Comparison of ENCODE assay signal across 8 mouse cellular contexts in the genomic region with DNA sequence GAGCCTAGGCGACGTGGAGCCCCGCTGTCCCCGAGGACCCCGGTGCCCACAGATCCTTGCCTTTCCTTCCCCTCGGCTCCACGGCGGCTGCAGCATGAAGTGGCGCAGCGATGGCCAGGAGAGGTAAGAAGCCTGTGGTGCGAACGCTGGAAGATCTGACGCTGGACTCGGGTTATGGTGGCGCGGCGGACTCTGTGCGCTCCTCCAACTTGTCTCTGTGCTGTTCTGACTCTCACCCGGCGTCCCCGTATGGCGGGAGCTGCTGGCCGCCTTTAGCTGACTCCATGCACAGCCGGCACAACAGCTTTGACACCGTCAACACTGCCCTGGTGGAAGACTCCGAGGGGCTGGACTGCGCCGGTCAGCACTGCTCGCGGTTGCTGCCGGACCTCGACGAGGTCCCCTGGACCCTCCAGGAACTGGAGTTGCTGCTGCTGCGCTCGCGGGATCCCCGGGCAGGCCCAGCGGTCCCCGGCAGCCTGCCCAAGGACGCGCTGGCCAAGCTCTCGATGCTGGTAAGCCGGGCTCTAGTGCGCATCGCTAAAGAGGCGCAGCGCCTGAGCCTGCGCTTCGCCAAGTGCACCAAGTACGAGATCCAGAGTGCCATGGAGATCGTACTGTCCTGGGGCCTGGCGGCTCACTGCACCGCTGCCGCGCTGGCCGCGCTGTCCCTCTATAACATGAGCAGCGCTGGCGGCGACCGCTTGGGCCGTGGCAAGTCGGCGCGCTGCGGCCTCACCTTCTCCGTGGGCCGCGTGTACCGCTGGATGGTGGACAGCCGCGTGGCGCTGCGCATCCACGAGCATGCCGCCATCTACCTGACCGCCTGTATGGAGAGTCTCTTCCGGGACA. TPM values are rescaled to one million over a fixed set of nuclear protein-coding genes. Genes with fewer than 3 reads are reported as not detected.
DNase-seq lines count a peak whose midpoint lies in the region; ATAC-seq and TF ChIP-seq lines count a peak whose summit lies in the region.

No protein-coding gene starts in this region.

- H3K79me2 ChIP-seq in C2C12 (ENCODE audit: control insufficient read depth, insufficient read depth) (no peaks in the 10 kb centered on the region), myocyte (ENCODE audit: control insufficient read depth, insufficient read depth) (no peaks in the 10 kb centered on the region)
- H3K79me2 ChIP-seq in heart, adult 2 months (replicated peaks; ENCODE audit: control insufficient read depth, insufficient read depth, low read length), result no peaks in the 10 kb centered on the region

- peak; percentile 46 for ATAC-seq in embryonic facial prominence, embryonic 11.5 days (replicated peaks; ENCODE audit: insufficient number of reproducible peaks, low FRiP score, low TSS enrichment, low read depth)
- no peak for ATAC-seq in limb, embryonic 15.5 days (ENCODE audit: insufficient number of reproducible peaks, low FRiP score, low TSS enrichment, low read depth)

- TF ChIP-seq CTCF in C2C12 (IDR thresholded peaks at IDR 0.05; ENCODE audit: control insufficient read depth, insufficient read depth, insufficient read length), result no peak
- TF ChIP-seq CTCF in heart, adult 2 months (IDR thresholded peaks at IDR 0.05), result no peak

- H3K9me3 ChIP-seq in embryonic facial prominence, embryonic 11.5 days (replicated peaks; ENCODE audit: control insufficient read depth, low read length), result no peaks in the 10 kb centered on the region
- no peaks in the 10 kb centered on the region for H3K9me3 ChIP-seq in limb, embryonic 15.5 days

- peak overlapping the region; percentile 32 for H3K4me3 ChIP-seq in C2C12 (ENCODE audit: insufficient read depth, poor library complexity, severe bottlenecking)
- H3K4me3 ChIP-seq in embryonic facial prominence, embryonic 11.5 days (ENCODE audit: low read depth, low read length), result peak overlapping the region; percentile 62
- peak overlapping the region; percentile 69 for H3K4me3 ChIP-seq in heart, adult 2 months
- peak overlapping the region; percentile 69 for H3K4me3 ChIP-seq in limb, embryonic 15.5 days
- H3K4me3 ChIP-seq in myocyte, result peak overlapping the region; percentile 42

- under 1% methylated on average over 78 of the region's 78 CpGs for WGBS in embryonic facial prominence, embryonic 11.5 days
- WGBS in heart, adult 2 months, result under 1% methylated on average over 78 of the region's 78 CpGs
- WGBS in limb, embryonic 15.5 days, result under 1% methylated on average over 78 of the region's 78 CpGs

- no peaks in the 10 kb centered on the region for H3K36me3 ChIP-seq in C2C12 (ENCODE audit: control insufficient read depth, insufficient read depth)
- no peaks in the 10 kb centered on the region for H3K36me3 ChIP-seq in embryonic facial prominence, embryonic 11.5 days (replicated peaks; ENCODE audit: control insufficient read depth, insufficient read depth, low read depth, low read length)
- H3K36me3 ChIP-seq in heart, adult 2 months (ENCODE audit: control insufficient read depth, insufficient read depth, low read length), result no peaks in the 10 kb centered on the region
- no peaks in the 10 kb centered on the region for H3K36me3 ChIP-seq in limb, embryonic 15.5 days
- H3K36me3 ChIP-seq in myocyte (ENCODE audit: control insufficient read depth, insufficient read depth), result no peaks in the 10 kb centered on the region

- TF ChIP-seq POLR2A in heart, adult 2 months (IDR thresholded peaks at IDR 0.05; ENCODE audit: insufficient read depth, low read depth, low read length), result no peak
- TF ChIP-seq POLR2A in myocyte (IDR thresholded peaks at IDR 0.05; ENCODE audit: insufficient read length, low read depth), result peak; percentile 3

- H3K27me3 ChIP-seq in C2C12 (ENCODE audit: control insufficient read depth, insufficient read depth, insufficient read length) (no peaks in the 10 kb centered on the region), myocyte (ENCODE audit: control insufficient read depth, insufficient read depth, insufficient read length) (no peaks in the 10 kb centered on the region)
- H3K27me3 ChIP-seq in embryonic facial prominence, embryonic 11.5 days (ENCODE audit: control insufficient read depth, insufficient read depth, low read length), result no peaks in the 10 kb centered on the region; the same call in 1 of the 2 replicates
- H3K27me3 ChIP-seq in heart, adult 2 months (ENCODE audit: control insufficient read depth, insufficient read depth, low read length), result peaks cover 2% of the 10 kb centered on the region; the same call in 1 of the 2 replicates
- no peaks in the 10 kb centered on the region for H3K27me3 ChIP-seq in limb, embryonic 15.5 days

- TF ChIP-seq EP300 in heart, adult 2 months (IDR thresholded peaks at IDR 0.05; ENCODE audit: insufficient read depth, low read depth, low read length), result no peak

- intact Hi-C loops in heart, adult 2 months (cut with DNase I), result loop anchor here (2.0 to 10.0 kb wide), 2 partner anchors 205 to 237 kb away; no protein-coding TSS in a partner anchor

- no peak overlapping the region for H3K27ac ChIP-seq in embryonic facial prominence, embryonic 11.5 days (replicated peaks; ENCODE audit: low read depth, low read length)
- no peak overlapping the region; the same call in 1 of the 2 replicates for H3K27ac ChIP-seq in heart, adult 2 months
- peak overlapping the region; percentile 84 for H3K27ac ChIP-seq in limb, embryonic 15.5 days

- peaks cover 2% of the 10 kb centered on the region for H3K4me1 ChIP-seq in embryonic facial prominence, embryonic 11.5 days (ENCODE audit: control insufficient read depth, insufficient read depth, low read length)
- no peaks in the 10 kb centered on the region for H3K4me1 ChIP-seq in heart, adult 2 months (ENCODE audit: control insufficient read depth, insufficient read depth, low read length)
- H3K4me1 ChIP-seq in limb, embryonic 15.5 days, result peaks cover 38% of the 10 kb centered on the region

- H3ac ChIP-seq in C2C12 (ENCODE audit: control insufficient read depth, insufficient read length, low read depth), result peak overlapping the region; percentile 89
- H3ac ChIP-seq in myocyte (ENCODE audit: control insufficient read depth, insufficient read length), result peak overlapping the region; percentile 54

- peak; percentile 48 for DNase-seq in adrenal gland, adult 8-10 months
- DNase-seq in embryonic facial prominence, embryonic 11.5 days (ENCODE audit: low spot score), result peak; percentile 57
- peak; percentile 51 to 63 for DNase-seq in heart, adult 2 months
- peak; percentile 57 for DNase-seq in kidney, adult 18-20 months
- peak; percentile 58 for DNase-seq in testis, postnatal 10 days (ENCODE audit: low spot score)

- peak overlapping the region; percentile 70 for H3K9ac ChIP-seq in embryonic facial prominence, embryonic 11.5 days (replicated peaks; ENCODE audit: low read length)
- H3K9ac ChIP-seq in heart, adult 2 months (ENCODE audit: low read depth, low read length), result peak overlapping the region; percentile 64
- H3K9ac ChIP-seq in limb, embryonic 15.5 days, result peak overlapping the region; percentile 61

- H3K4me2 ChIP-seq in embryonic facial prominence, embryonic 11.5 days (ENCODE audit: low read depth, low read length), result peak overlapping the region; percentile 99
- peak overlapping the region; percentile 99 for H3K4me2 ChIP-seq in limb, embryonic 15.5 days
- H3K4me2 ChIP-seq in myocyte (ENCODE audit: low read depth), result peak overlapping the region; percentile 99

- no peaks in the 10 kb centered on the region for H3K79me3 ChIP-seq in C2C12 (ENCODE audit: low read depth)

TF ChIP-seq in C2C12, 6 proteins besides CTCF, POLR2A, EP300 and RAD21:
- TF ChIP-seq MAX (IDR thresholded peaks at IDR 0.05) (no peak), MYOD1 (IDR thresholded peaks at IDR 0.05; ENCODE audit: control insufficient read depth, insufficient read length, low read depth) (no peak), CEBPB (IDR thresholded peaks at IDR 0.05; ENCODE audit: low read depth) (no peak), FOSL1 (IDR thresholded peaks at IDR 0.05; ENCODE audit: insufficient read depth, low read length, poor library complexity, severe bottlenecking) (no peak), USF1 (IDR thresholded peaks at IDR 0.05; ENCODE audit: low read depth) (no peak), MYOG (IDR thresholded peaks at IDR 0.05; ENCODE audit: control insufficient read depth, extremely low read depth, insufficient read length) (no peak)

TF ChIP-seq in myocyte, 11 proteins besides CTCF, POLR2A, EP300 and RAD21:
- TF ChIP-seq E2F4 (IDR thresholded peaks at IDR 0.05; ENCODE audit: insufficient read depth) (no peak), TCF3 (IDR thresholded peaks at IDR 0.05; ENCODE audit: insufficient read length, low read depth) (no peak), MYOD1 (IDR thresholded peaks at IDR 0.05; ENCODE audit: control insufficient read depth in 1 of 3, insufficient read length in 2 of 3, low read depth in 2 of 3) (no peak), CEBPB (IDR thresholded peaks at IDR 0.05; ENCODE audit: insufficient read depth, poor library complexity, severe bottlenecking) (no peak), MAX (IDR thresholded peaks at IDR 0.05; ENCODE audit: low read depth) (no peak), REST (IDR thresholded peaks at IDR 0.05; ENCODE audit: insufficient read depth, insufficient read length) (no peak), USF1 (IDR thresholded peaks at IDR 0.05; ENCODE audit: low read depth) (no peak), MYOG (IDR thresholded peaks at IDR 0.05; ENCODE audit: control insufficient read depth in 1 of 3, insufficient read depth in 1 of 3, insufficient read length in 2 of 3, low read depth in 2 of 3) (no peak), POLR2AphosphoS2 (IDR thresholded peaks at IDR 0.05; ENCODE audit: insufficient read length, low read depth) (no peak), SRF (IDR thresholded peaks at IDR 0.05; ENCODE audit: control insufficient read depth, insufficient read length, low read depth) (no peak), TCF12 (IDR thresholded peaks at IDR 0.05; ENCODE audit: insufficient read depth, poor library complexity, severe bottlenecking) (no peak)

RNA-seq across cellular contexts. Expression of gene Btbd11, which starts 0.8 kb away (rescaled TPM):
- polyA plus RNA-seq in C2C12 (2012; fragmentation: generic; extraction: Trizol) (11.7 TPM), myocyte (2012; fragmentation: generic; extraction: Trizol) (6.8 TPM)
- 10 to 100 TPM in 2 of 4 experiments, 1 to 10 TPM in 2; 6.7 to 17.5 (median 12.3) TPM for total RNA-seq in adrenal gland, adult 8-10 months (2022)
- polyA plus RNA-seq in embryonic facial prominence, embryonic 11.5 days (2014; fragmentation: Nextera tagmentation; extraction: Ambion mirVana), result 4.4 and 8.1 TPM in 2 replicates
- total RNA-seq in heart, adult 2 months (2021), result 1 to 10 TPM; 1.4 to 2.7 TPM
- 1.8 and 1.9 TPM in 2 replicates for polyA plus RNA-seq in heart, adult 2 months (2012; rRNA removed)
- 6.5 and 7.4 TPM in 2 replicates for polyA plus RNA-seq in limb, embryonic 15.5 days (2015; fragmentation: Nextera tagmentation; extraction: Ambion mirVana)
